Mouse (Mus musculus) cerebellum, adult 2 months (tissue): ENCODE data around the gene Jph4.

Experiments used
- CTCF ChIP-seq: fragments of 200-500 bp; IDR thresholded peaks from 2 replicates; pipeline ENCODE4 v1.5.1; 2011; ENCODE audit warnings: low read depth, mild to moderate bottlenecking, control low read depth, low read length, moderate library complexity, borderline replicate concordance; ENCODE audit not compliant: insufficient read depth
- POLR2A ChIP-seq: fragments of 200-500 bp; IDR thresholded peaks from 2 replicates; pipeline ENCODE4 v1.6.1; 2011; ENCODE audit warnings: low read length, control low read depth, borderline replicate concordance; ENCODE audit not compliant: insufficient read depth

DNA sequence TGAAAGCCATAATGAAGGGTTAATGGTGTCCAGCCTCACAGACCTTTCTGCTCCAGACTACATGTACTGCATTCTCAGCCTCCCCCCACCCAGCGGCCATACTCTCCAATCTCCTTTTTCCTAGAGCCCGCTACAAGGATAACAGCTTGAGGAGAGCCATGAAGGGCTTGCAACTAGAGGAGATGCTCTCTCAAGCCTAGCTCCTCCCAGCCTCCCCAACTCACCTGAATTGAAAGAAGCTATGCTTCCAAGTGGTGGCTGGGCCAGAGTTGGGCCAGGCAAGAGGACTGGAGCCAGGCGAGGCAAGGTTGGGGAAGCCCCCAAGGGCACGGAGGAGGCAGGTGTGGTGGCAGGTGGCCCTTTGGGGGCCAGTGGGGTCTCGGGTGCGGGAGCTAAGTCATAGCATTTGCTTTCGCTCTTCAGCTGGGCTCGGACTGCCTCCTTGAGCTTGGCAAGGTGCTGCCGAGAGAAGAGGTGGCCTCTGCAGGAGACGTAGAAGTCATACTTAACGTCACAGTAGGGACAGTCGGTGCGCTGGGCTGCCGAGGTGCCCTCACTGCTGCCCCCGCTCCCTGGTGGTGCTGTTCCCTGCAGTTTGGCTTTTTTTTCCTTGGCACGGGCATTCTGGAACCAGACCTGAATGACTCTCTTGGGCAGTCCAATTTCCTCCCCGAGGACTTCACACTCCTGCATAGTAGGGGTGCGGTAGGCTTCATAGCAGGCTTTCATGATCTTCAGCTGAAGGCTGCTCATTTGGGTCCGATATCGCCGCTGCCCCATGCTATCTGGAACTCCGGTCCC lies 53.0 kb downstream of the Jph4 start:
- TF ChIP-seq CTCF (no peak), POLR2A (no peak)
